Mouse (Mus musculus): ENCODE results near the gene Rxra. TPM values are rescaled to one million over a fixed set of nuclear protein-coding genes. Genes with fewer than 3 reads are reported as not detected.

Rxra gene
- polyA plus RNA-seq, 1 experiment: 17.5 TPM

DNA sequence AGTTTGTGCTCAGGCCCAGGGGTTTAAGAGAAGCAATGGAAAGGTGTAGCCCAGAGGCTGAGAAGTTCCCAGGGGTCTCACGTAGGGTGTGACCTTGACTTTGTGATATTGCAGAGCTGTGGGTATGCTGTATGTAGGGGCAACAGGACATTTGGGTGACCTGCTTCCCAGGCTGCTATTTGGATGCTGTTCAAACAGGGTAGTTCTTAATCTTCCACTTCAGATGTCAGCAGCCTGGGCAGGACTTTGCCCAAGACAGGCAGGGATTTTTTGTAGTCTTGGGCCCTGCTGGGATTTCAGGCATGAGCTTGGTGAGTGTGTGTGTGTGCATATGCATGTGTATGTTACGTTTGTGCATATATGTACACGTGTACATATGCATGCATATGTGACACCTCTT, 28.4 kb downstream of the Rxra start:
- Histone ChIP-seq H3K4me1 (ENCODE audit: control insufficient read depth, insufficient read depth, low read length) (peaks cover 12% of the 10 kb centered on the region), H3K27ac (ENCODE audit: insufficient read depth, low read length) (no peak overlapping the region), H3K4me3 (replicated peaks; ENCODE audit: insufficient read depth, low read depth, low read length) (no peak overlapping the region), H3K27me3 (ENCODE audit: control insufficient read depth, insufficient read depth, low read length) (no peaks in the 10 kb centered on the region)
- 92% methylated on average over 3 of the region's 3 CpGs for WGBS
- TF ChIP-seq POLR2A (IDR thresholded peaks at IDR 0.05; ENCODE audit: borderline replicate concordance, insufficient read depth, low read length) (no peak), CTCF (IDR thresholded peaks at IDR 0.05; ENCODE audit: borderline replicate concordance, insufficient read depth, low read depth, low read length) (no peak)
- no peak for DNase-seq

DNA sequence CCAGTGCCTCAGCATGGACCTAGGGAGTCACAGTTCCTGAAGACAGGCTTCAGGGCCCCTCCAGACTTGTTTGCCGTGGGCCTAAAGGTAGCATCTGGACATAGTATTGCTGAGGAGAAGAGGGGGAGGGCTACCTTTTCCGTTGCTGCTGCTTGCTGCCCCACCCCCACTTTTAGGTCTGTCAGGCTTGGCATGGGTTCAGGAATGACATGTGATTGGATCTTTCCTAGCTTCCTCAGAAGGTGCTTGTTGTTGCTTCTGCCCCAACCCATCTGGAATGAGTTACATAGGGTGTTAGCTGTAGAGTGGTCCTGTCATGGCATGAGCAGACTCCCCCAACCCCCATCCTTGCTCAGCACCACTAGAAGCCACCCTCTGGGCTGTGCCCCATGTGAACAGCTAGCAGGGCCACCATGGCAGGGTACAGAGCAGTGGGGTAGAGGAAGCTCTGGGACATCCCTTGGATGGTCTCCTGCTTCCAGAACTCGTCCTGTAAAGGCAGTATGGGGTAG, 34.7 kb downstream of the Rxra start:
- no peak for DNase-seq
- WGBS: 47% methylated on average over 3 of the region's 3 CpGs
- no peak for TF ChIP-seq CTCF (IDR thresholded peaks at IDR 0.05; ENCODE audit: borderline replicate concordance, insufficient read depth, low read depth, low read length)
- TF ChIP-seq POLR2A (IDR thresholded peaks at IDR 0.05; ENCODE audit: borderline replicate concordance, insufficient read depth, low read length): no peak
- Histone ChIP-seq H3K27me3 (ENCODE audit: control insufficient read depth, insufficient read depth, low read length) (no peaks in the 10 kb centered on the region), H3K4me3 (replicated peaks; ENCODE audit: insufficient read depth, low read depth, low read length) (no peak overlapping the region), H3K4me1 (ENCODE audit: control insufficient read depth, insufficient read depth, low read length) (peaks cover 10% of the 10 kb centered on the region), H3K27ac (ENCODE audit: insufficient read depth, low read length) (no peak overlapping the region)

DNA sequence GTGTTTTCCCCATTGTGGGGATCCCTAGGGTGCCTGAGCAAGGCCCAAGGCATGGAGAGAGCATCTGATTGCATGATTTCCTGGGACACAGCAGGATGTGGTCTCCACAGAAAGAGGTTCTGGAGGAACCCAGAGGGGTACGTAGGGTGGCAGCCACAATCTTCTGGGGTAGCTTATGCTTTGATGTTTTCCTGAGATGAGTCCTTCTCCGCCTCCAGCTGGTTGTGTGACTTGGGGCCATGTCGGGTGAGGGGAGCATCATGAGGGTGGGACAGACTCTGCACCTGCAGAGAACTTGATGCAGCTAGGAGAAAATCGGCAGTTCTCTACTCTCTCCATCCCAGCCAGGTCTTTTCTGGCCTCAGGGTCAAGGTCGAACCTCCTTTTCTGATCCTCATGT, 36.4 kb downstream of the Rxra start:
- Histone ChIP-seq H3K4me3 (replicated peaks; ENCODE audit: insufficient read depth, low read depth, low read length) (no peak overlapping the region), H3K27ac (ENCODE audit: insufficient read depth, low read length) (no peak overlapping the region), H3K27me3 (ENCODE audit: control insufficient read depth, insufficient read depth, low read length) (no peaks in the 10 kb centered on the region), H3K4me1 (ENCODE audit: control insufficient read depth, insufficient read depth, low read length) (peaks cover 10% of the 10 kb centered on the region)
- TF ChIP-seq CTCF (IDR thresholded peaks at IDR 0.05; ENCODE audit: borderline replicate concordance, insufficient read depth, low read depth, low read length) (no peak), POLR2A (IDR thresholded peaks at IDR 0.05; ENCODE audit: borderline replicate concordance, insufficient read depth, low read length) (no peak)
- no peak for DNase-seq
- WGBS: 96% methylated on average over 5 of the region's 5 CpGs

DNA sequence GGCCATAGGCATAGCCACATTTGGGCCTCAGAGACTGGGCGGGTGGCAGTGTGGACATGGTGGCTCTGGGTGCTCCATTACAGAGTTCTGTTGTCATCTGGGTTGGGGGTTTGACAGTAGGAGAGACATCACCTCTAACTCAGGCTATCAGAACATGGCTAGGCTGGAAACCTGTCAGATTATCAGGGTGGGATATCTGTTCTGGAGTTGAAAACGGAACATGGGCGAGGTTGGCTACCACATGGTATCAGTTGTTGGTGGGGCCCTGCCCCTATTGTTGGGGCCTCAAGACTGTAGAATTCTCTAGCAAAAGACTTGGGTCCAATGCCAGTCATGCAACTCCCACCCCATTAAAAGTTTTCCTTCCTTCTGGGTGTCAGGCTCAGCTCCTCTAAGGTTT, 37.1 kb downstream of the Rxra start:
- DNase-seq: no peak

DNA sequence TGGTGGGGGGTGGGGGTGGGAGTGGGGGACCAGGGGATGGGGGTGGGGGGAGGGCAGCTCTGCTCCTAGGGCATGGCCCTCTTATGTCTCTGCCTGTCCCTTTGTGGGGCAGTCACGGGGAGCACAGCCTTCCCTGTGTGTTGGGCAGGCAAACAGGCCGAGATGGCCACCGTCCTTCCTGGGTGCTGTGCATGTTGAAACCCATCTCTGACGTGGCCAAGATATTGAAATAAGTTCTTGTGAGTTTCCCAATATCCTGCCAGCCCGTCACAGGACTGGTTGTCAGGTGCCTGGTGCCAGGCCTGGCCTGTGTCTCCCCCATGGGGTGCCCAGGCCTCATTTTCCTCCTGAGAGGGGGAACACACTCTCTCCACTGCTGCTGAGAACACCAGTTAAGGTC, 37.9 kb downstream of the Rxra start:
- peaks cover 22% of the 10 kb centered on the region for H3K4me1 ChIP-seq (ENCODE audit: control insufficient read depth, insufficient read depth, low read length)
- H3K27me3 ChIP-seq (ENCODE audit: control insufficient read depth, insufficient read depth, low read length): no peaks in the 10 kb centered on the region
- no peak overlapping the region; the same call in 1 of the 2 replicates for H3K27ac ChIP-seq (ENCODE audit: insufficient read depth, low read length)
- no peak for TF ChIP-seq CTCF (IDR thresholded peaks at IDR 0.05; ENCODE audit: borderline replicate concordance, insufficient read depth, low read depth, low read length)
- no peak for TF ChIP-seq POLR2A (IDR thresholded peaks at IDR 0.05; ENCODE audit: borderline replicate concordance, insufficient read depth, low read length)
- WGBS: 77% methylated on average over 5 of the region's 5 CpGs
- DNase-seq: no peak
- no peak overlapping the region for H3K4me3 ChIP-seq (replicated peaks; ENCODE audit: insufficient read depth, low read depth, low read length)

More for the DNA sequence above, 37.1 kb downstream of the Rxra start:
- Histone ChIP-seq H3K27ac (ENCODE audit: insufficient read depth, low read length) (no peak overlapping the region), H3K4me3 (replicated peaks; ENCODE audit: insufficient read depth, low read depth, low read length) (no peak overlapping the region), H3K27me3 (ENCODE audit: control insufficient read depth, insufficient read depth, low read length) (no peaks in the 10 kb centered on the region), H3K4me1 (ENCODE audit: control insufficient read depth, insufficient read depth, low read length) (peaks cover 17% of the 10 kb centered on the region)
- TF ChIP-seq POLR2A (IDR thresholded peaks at IDR 0.05; ENCODE audit: borderline replicate concordance, insufficient read depth, low read length) (no peak), CTCF (IDR thresholded peaks at IDR 0.05; ENCODE audit: borderline replicate concordance, insufficient read depth, low read depth, low read length) (no peak)
- WGBS: 99% methylated on average over 3 of the region's 3 CpGs

DNA sequence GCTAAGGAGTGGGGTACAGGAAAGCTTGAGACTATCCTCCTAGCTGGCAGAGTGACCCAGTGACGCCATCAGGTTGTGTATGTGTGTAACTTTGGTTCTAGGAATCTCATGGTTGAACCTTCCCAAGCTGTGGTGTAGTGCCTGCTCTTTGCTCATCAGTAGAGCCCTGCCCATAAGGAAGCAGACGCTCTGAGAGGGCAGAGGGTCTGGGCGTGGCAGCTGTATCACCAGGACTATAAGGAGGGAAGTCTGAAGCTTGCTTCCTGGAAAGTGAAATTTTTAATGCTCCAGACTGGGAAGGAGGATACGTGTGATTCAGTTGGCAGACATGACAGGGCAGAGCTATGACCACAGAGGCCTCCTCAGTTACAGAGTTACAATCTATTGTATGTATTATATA, 39.0 kb downstream of the Rxra start:
- no peaks in the 10 kb centered on the region for H3K27me3 ChIP-seq (ENCODE audit: control insufficient read depth, insufficient read depth, low read length)
- no peak overlapping the region for H3K27ac ChIP-seq (ENCODE audit: insufficient read depth, low read length)
- H3K4me3 ChIP-seq (replicated peaks; ENCODE audit: insufficient read depth, low read depth, low read length): no peak overlapping the region
- DNase-seq: no peak
- WGBS: 90% methylated on average over 4 of the region's 4 CpGs
- TF ChIP-seq CTCF (IDR thresholded peaks at IDR 0.05; ENCODE audit: borderline replicate concordance, insufficient read depth, low read depth, low read length): no peak
- no peak for TF ChIP-seq POLR2A (IDR thresholded peaks at IDR 0.05; ENCODE audit: borderline replicate concordance, insufficient read depth, low read length)
- H3K4me1 ChIP-seq (ENCODE audit: control insufficient read depth, insufficient read depth, low read length): peaks cover 27% of the 10 kb centered on the region

DNA sequence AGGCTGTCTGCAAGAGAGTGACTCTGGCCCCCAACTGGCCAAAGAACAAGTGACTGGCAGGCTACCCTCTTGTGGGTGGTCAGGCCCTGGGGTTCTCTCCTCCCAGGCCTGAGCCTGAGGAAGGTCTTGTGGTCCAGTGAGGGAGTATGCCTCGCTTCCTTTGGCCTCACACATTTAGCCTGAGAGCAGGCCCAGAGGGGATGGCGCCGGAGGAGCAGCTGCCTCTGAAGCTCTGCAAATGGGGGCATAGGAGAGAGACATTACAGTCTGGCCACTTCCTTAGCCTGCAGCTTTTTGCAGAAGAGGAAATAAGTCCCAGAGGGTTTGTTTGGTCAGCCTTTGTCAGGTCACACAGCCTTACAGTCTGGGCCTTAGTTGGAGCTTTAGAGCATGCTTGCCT, 40.1 kb downstream of the Rxra start:
- DNase-seq: no peak
- Histone ChIP-seq H3K27me3 (ENCODE audit: control insufficient read depth, insufficient read depth, low read length) (no peaks in the 10 kb centered on the region), H3K4me1 (ENCODE audit: control insufficient read depth, insufficient read depth, low read length) (peaks cover 17% of the 10 kb centered on the region), H3K4me3 (replicated peaks; ENCODE audit: insufficient read depth, low read depth, low read length) (no peak overlapping the region), H3K27ac (ENCODE audit: insufficient read depth, low read length) (no peak overlapping the region)
- WGBS: 82% methylated on average over 3 of the region's 3 CpGs
- no peak for TF ChIP-seq CTCF (IDR thresholded peaks at IDR 0.05; ENCODE audit: borderline replicate concordance, insufficient read depth, low read depth, low read length)
- TF ChIP-seq POLR2A (IDR thresholded peaks at IDR 0.05; ENCODE audit: borderline replicate concordance, insufficient read depth, low read length): no peak

DNA sequence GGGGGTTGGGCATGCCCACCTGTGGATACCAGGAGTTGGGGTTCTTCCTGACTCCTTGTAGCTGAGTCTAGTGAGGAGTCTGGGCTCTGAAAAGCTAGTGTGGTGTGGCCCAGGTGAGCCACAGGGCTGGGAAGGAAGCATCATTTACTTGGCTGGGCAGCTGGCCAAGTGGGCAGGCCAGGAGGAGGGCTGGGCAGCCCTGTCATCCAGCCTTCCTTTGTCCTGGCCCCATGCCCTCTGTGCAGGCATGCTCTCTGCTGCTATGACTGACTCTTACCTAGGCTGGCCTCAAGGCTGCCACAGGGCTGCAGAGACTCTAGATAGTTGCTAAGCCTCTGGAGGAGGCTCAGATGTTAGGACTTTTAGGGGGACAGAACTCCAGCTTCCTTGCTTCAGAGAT, 42.0 kb downstream of the Rxra start:
- Histone ChIP-seq H3K27me3 (ENCODE audit: control insufficient read depth, insufficient read depth, low read length) (no peaks in the 10 kb centered on the region), H3K4me1 (ENCODE audit: control insufficient read depth, insufficient read depth, low read length) (peaks cover 17% of the 10 kb centered on the region), H3K27ac (ENCODE audit: insufficient read depth, low read length) (no peak overlapping the region), H3K4me3 (replicated peaks; ENCODE audit: insufficient read depth, low read depth, low read length) (no peak overlapping the region)
- TF ChIP-seq POLR2A (IDR thresholded peaks at IDR 0.05; ENCODE audit: borderline replicate concordance, insufficient read depth, low read length) (no peak), CTCF (IDR thresholded peaks at IDR 0.05; ENCODE audit: borderline replicate concordance, insufficient read depth, low read depth, low read length) (no peak)
- peak; percentile 46 to 63 for DNase-seq

Measured in cerebellum, adult 2 months (tissue).